Mouse (Mus musculus): ENCODE data around the gene Ewsr1. TPM values are rescaled to one million over a fixed set of nuclear protein-coding genes. Genes with fewer than 3 reads are reported as not detected.

Ewsr1 gene
- polyA plus RNA-seq, 1 experiment from 2014 or later: 231 TPM

GRCm38 (mm10) chr11:5074882-5075281 is 24.2 kb downstream of the Ewsr1 start:
- ATAC-seq (ENCODE audit: low FRiP score, low TSS enrichment) (no peak), DNase-seq (ENCODE audit: low spot score) (no peak)
- no peaks in the 10 kb centered on the region for H3K9me3 ChIP-seq (ENCODE audit: control insufficient read depth, low read length)
- no peak overlapping the region for H3K9ac ChIP-seq (ENCODE audit: low read length)
- H3K4me3 ChIP-seq (ENCODE audit: low read depth, low read length): no peak overlapping the region
- no peak overlapping the region for H3K4me2 ChIP-seq (replicated peaks; ENCODE audit: low read depth)
- 72% methylated on average over 4 of the region's 4 CpGs for WGBS
- H3K27me3 ChIP-seq (ENCODE audit: control insufficient read depth, insufficient read depth, low read length): no peaks in the 10 kb centered on the region
- no peak overlapping the region for H3K27ac ChIP-seq (replicated peaks)
- H3K36me3 ChIP-seq (ENCODE audit: control insufficient read depth, insufficient read depth, low read length): peaks cover 38% of the 10 kb centered on the region
- H3K4me1 ChIP-seq (replicated peaks; ENCODE audit: control insufficient read depth, insufficient read depth): no peaks in the 10 kb centered on the region
- TF ChIP-seq EP300 (optimal IDR thresholded peaks at IDR 0.05) (no peak), CTCF (IDR thresholded peaks at IDR 0.05; ENCODE audit: low read depth) (peak; percentile 68)

DNA sequence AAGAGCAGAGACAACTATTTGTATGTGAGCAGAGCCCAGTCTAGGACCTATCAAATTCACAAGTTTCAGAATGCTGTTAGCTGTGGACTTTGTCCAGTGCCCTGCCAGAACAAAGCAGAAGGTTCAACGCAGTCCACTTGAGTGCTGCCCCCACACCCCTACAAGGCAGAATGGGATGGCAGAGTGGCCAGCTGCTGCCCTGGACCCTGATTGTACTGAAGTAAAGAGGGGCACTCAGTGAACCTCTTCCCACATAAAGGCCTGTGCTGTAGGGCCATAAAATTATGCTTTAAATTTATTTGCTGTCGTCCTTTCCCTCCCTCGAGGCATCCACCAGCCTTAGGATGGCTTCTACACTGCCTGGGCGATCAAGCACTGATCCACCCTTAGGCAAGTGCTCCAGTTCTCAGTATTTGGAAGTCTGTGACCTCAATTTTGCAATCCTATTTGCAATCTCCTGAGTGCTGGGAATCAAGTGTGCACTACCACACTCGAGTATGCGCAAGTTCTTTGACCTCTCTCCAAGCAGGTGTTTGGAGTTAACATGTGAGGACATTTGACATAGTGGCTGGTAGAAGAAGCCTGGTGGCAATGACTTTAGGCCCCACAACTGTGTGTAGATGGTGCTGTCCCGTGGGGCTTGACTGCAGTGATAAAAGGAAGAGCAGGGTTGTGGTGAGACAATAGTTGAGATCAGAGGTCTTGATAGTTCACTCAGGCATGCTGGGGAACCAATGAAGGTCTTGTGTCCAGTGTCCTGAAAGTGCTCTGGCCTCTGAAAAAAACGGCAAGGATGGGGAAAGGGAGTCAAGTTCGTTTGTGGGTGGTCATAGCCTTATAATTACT is 30.7 kb downstream of the Ewsr1 start:
- no peak overlapping the region for H3K27ac ChIP-seq (replicated peaks)

GRCm38 (mm10) chr11:5067063-5067462 is 32.0 kb downstream of the Ewsr1 start:
- no peak overlapping the region for H3K4me3 ChIP-seq (ENCODE audit: low read depth, low read length)
- TF ChIP-seq EP300 (optimal IDR thresholded peaks at IDR 0.05) (no peak), CTCF (IDR thresholded peaks at IDR 0.05; ENCODE audit: low read depth) (no peak)
- ATAC-seq (ENCODE audit: low FRiP score, low TSS enrichment): no peak
- no peaks in the 10 kb centered on the region for H3K9me3 ChIP-seq (ENCODE audit: control insufficient read depth, low read length)
- no peak overlapping the region for H3K27ac ChIP-seq (replicated peaks)
- no peak overlapping the region for H3K9ac ChIP-seq (ENCODE audit: low read length)
- no peak overlapping the region for H3K4me2 ChIP-seq (replicated peaks; ENCODE audit: low read depth)
- H3K27me3 ChIP-seq (ENCODE audit: control insufficient read depth, insufficient read depth, low read length): no peaks in the 10 kb centered on the region
- DNase-seq (ENCODE audit: low spot score): no peak
- peaks cover 17% of the 10 kb centered on the region for H3K36me3 ChIP-seq (ENCODE audit: control insufficient read depth, insufficient read depth, low read length)
- H3K4me1 ChIP-seq (replicated peaks; ENCODE audit: control insufficient read depth, insufficient read depth): peaks cover 17% of the 10 kb centered on the region

More for the DNA sequence above, 30.7 kb downstream of the Ewsr1 start:
- Histone ChIP-seq H3K9ac (ENCODE audit: low read length) (no peak overlapping the region), H3K9me3 (ENCODE audit: control insufficient read depth, low read length) (no peaks in the 10 kb centered on the region), H3K4me3 (ENCODE audit: low read depth, low read length) (no peak overlapping the region), H3K36me3 (ENCODE audit: control insufficient read depth, insufficient read depth, low read length) (peaks cover 29% of the 10 kb centered on the region), H3K27me3 (ENCODE audit: control insufficient read depth, insufficient read depth, low read length) (no peaks in the 10 kb centered on the region), H3K4me1 (replicated peaks; ENCODE audit: control insufficient read depth, insufficient read depth) (peaks cover 7% of the 10 kb centered on the region), H3K4me2 (replicated peaks; ENCODE audit: low read depth) (no peak overlapping the region)
- 74% methylated on average over 9 of the region's 9 CpGs for WGBS
- DNase-seq (ENCODE audit: low spot score) (no peak), ATAC-seq (ENCODE audit: low FRiP score, low TSS enrichment) (no peak)
- TF ChIP-seq CTCF (IDR thresholded peaks at IDR 0.05; ENCODE audit: low read depth) (no peak), EP300 (optimal IDR thresholded peaks at IDR 0.05) (no peak)

GRCm38 (mm10) chr11:5065056-5065821 is 33.8 kb downstream of the Ewsr1 start, which contains the start of gene Gas2l1:
TSS of gene Gas2l1 (minus strand) at chr11:5065327.
- Histone ChIP-seq H3K9ac (ENCODE audit: low read length) (peak within 1 kb of the TSS; percentile 75), H3K4me3 (ENCODE audit: low read depth, low read length) (peak within 1 kb of the TSS; percentile 72), H3K27ac (replicated peaks) (peak within 1 kb of the TSS; percentile 56; the same call in 1 of the 2 replicates), H3K9me3 (ENCODE audit: control insufficient read depth, low read length) (no peaks in the 10 kb centered on the region), H3K4me1 (replicated peaks; ENCODE audit: control insufficient read depth, insufficient read depth) (peaks cover 25% of the 10 kb centered on the region), H3K4me2 (replicated peaks; ENCODE audit: low read depth) (peak within 1 kb of the TSS; percentile 71), H3K27me3 (ENCODE audit: control insufficient read depth, insufficient read depth, low read length) (0 out of 2 replicates have a peak, but pooled peaks cover 2% of the 10 kb centered on the region), H3K36me3 (ENCODE audit: control insufficient read depth, insufficient read depth, low read length) (peaks cover 10% of the 10 kb centered on the region; the same call in 1 of the 2 replicates)
- under 1% methylated on average over 50 of the region's 50 CpGs for WGBS
- TF ChIP-seq EP300 (optimal IDR thresholded peaks at IDR 0.05) (no peak), CTCF (IDR thresholded peaks at IDR 0.05; ENCODE audit: low read depth) (peak; percentile 81)
- DNase-seq (ENCODE audit: low spot score) (peak; percentile 92), ATAC-seq (ENCODE audit: low FRiP score, low TSS enrichment) (peak; percentile 68)

DNA sequence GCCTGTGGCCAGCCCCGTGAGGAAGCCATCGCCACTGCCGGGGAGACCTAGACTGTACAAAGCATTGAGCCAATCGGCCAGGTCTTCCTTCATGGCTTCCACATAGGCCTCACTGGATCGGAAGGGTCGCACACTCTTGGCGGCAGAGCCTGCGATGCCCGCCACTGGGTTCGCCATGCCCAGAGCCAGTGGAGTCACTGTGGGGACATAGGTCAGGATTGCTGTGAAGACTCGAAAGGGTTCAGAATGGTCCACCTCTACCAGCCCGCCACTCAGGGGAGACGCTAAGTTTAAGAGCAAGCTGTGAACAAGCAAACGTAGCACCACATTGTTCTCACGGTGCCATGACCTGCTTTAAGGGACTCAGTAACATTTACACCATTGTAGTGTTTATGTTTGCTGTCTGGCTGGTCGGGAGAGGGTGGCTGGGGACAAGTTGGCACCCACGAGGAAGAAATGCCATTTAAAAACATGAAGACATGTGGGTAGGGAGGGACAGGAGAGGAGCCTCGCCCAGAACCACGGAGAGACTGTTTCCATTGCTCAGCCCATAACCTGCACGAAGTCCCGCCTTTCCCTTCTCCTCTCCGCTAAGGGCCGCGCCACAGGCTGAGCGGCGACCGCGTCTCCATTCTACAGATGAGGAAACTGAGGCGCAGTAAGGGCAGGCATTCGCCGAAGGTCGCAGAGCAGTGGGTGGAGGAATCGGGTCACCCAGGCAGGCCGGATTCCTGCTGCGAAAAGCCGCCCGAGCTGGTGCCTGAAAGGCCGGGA is 34.6 kb downstream of the Ewsr1 start:
- H3K9ac ChIP-seq (ENCODE audit: low read length): peak overlapping the region; percentile 75
- DNase-seq (ENCODE audit: low spot score) (peak; percentile 53), ATAC-seq (ENCODE audit: low FRiP score, low TSS enrichment) (peak; percentile 15; the same call in 1 of the 2 replicates)
- H3K4me3 ChIP-seq (ENCODE audit: low read depth, low read length): peak overlapping the region; percentile 72
- TF ChIP-seq EP300 (optimal IDR thresholded peaks at IDR 0.05): no peak
- TF ChIP-seq CTCF (IDR thresholded peaks at IDR 0.05; ENCODE audit: low read depth): no peak
- WGBS: 16% methylated on average over 36 of the region's 38 CpGs
- peaks cover 9% of the 10 kb centered on the region; the same call in 1 of the 2 replicates for H3K36me3 ChIP-seq (ENCODE audit: control insufficient read depth, insufficient read depth, low read length)
- H3K9me3 ChIP-seq (ENCODE audit: control insufficient read depth, low read length): no peaks in the 10 kb centered on the region
- 0 out of 2 replicates have a peak, but pooled peaks cover 2% of the 10 kb centered on the region for H3K27me3 ChIP-seq (ENCODE audit: control insufficient read depth, insufficient read depth, low read length)
- peak overlapping the region; percentile 56; the same call in 1 of the 2 replicates for H3K27ac ChIP-seq (replicated peaks)
- H3K4me1 ChIP-seq (replicated peaks; ENCODE audit: control insufficient read depth, insufficient read depth): peaks cover 25% of the 10 kb centered on the region
- H3K4me2 ChIP-seq (replicated peaks; ENCODE audit: low read depth): peak overlapping the region; percentile 71

Measured in stomach, postnatal 0 days (tissue).